Mouse (Mus musculus) kidney, adult 2 months (tissue): ENCODE measurements around the gene S1pr1.

ENCODE experiments used
- CTCF ChIP-seq: fragments of 200-500 bp; conservative IDR thresholded peaks from 2 replicates; pipeline ENCODE4 v1.5.1; 2011; ENCODE audit warnings: low read depth, mild to moderate bottlenecking, control low read depth, low read length, moderate library complexity, mixed read lengths; ENCODE audit not compliant: insufficient read depth, insufficient read length
- POLR2A ChIP-seq: fragments of 200-500 bp; IDR thresholded peaks from one replicate; pipeline ENCODE4 v1.6.1; 2011; ENCODE audit warnings: low read depth, low read length, control low read depth

DNA sequence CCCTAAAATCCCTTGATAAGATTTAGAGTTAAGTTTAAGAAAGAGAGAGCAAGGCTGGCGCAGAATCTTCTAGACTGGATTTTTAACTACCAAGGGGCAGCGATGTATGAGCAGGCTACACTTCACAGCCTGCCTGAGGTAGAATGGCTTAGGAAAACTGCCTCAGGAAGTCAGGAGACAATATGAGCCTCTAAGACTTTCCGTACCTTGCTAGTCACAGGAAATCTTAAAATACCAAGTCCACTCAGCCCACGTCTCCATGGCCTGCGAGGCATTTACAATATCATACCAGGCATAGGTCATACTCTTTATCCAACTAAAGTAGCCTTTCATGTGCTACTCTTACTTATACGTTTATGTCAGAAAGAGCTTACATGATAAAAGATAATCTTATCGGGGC, 48.0 kb upstream of the S1pr1 start:
- no peak for TF ChIP-seq POLR2A
- TF ChIP-seq CTCF: no peak
